Mouse (Mus musculus): ENCODE results near the gene Gm6904.
"Not testable (repeated sequence)": the region's sequence is repeated elsewhere in the genome, so short reads cannot be mapped to it uniquely, and the experiment has no call there.

Gene Gm6904

DNA sequence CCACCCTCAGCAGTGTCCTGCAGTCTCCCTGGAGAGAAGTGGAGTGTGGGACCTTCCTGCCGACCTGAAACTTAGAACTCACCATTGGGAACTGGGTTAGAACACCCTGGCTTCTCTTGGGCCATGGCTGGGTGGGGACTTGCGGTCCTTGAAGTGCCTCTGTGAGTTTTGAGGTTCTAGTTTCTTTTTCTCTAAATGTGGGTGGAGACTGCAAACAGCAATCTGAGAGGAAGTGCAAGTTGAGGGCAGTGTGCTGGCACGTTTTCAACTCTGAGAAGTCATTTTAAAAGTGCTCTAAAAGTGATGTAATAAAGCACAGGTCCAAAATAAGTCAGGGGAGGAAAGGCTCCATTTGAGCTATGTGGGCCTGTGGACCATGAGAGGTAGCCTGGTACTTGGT, at the start of gene Gm6904:
Gm6904 (minus strand) TSS at position 161 of the 400 bp plus-strand sequence.
- DNase-seq (ENCODE audit: low spot score), result no peak

DNA sequence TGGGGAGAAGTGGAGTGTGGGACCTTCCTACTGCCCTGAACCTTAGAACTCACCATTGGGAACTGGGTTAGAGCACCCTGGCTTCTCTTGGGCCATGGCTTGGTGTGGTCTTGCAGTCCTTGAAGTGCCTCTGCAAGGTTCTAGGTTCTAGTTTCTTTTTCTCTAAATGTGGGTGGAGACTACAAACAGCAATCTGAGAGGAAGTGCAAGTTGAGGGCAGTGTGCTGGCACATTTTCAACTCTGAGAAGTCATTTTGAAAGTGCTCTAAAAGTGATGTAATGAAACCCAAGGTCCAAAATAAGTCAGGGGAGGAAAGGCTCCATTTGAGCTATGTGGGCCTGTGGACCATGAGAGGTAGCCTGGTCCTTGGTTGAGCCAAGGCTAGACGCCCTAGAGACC, 37.4 kb upstream of the Gm6904 start, which contains the start of gene Phf11a:
Phf11a (minus strand) TSS at position 132 of the 400 bp plus-strand sequence.
- not testable (repeated sequence) for DNase-seq (ENCODE audit: low spot score)

DNA sequence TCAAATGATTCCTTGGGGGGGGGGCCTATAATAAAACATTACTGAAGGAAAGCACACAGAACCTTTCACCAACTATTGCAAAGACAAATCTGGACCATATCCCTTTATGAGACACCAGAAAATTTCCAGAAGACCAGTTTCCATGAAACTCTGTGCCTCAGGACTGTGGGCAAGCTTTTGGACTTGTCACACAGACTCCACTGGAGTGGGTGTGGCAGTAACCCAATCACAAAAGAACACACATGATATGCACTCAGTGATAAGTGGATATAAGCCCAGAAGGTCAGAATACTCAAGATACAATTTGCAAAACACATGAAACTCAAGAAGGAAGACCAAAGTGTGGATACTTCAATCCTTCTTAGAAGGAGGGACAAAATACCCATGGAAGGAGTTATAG, 31.8 kb upstream of the Gm6904 start:
- not testable (repeated sequence) for DNase-seq (ENCODE audit: low spot score)

DNA sequence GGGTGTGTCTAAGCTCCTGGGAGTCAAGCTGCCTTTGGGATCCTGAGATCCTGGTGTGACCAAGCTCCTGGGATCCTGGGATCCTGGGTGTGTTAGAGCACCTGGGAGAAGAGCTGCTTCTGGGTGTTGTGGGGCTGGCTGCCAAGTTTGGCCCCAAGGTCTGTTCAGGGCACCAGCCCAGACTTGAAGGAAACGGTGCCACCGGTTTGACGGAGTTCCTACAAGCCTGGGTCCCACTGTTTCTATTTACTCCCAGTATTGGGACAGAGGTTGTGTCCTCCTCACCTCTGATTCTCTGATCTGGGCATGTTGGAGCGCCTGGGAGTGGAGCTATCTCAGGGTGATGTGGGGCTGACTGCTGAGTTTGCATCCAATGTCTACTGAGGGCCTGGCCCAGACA, 14.9 kb upstream of the Gm6904 start:
- DNase-seq (ENCODE audit: low spot score), result not testable (repeated sequence)

DNA sequence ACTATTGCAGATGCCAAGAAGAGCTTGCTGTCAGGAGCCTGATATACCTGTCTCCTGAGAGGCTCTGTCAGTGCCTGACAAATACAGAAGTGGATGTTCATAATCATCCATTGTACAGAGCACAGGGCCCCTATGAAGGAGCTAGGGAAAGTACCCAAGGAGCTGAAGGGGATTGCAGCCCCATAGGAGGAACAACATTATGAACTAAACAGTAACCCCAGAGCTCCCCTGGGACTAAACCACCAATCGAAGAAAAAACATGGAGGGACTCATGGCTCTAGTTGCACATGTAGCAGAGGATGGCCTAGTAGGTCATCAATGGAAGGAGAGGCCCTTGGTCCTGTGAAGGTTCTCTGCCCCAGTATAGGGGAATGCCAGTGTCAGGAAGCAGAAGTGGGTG, 4.2 kb downstream of the Gm6904 start:
- not testable (repeated sequence) for DNase-seq (ENCODE audit: low spot score)

DNA sequence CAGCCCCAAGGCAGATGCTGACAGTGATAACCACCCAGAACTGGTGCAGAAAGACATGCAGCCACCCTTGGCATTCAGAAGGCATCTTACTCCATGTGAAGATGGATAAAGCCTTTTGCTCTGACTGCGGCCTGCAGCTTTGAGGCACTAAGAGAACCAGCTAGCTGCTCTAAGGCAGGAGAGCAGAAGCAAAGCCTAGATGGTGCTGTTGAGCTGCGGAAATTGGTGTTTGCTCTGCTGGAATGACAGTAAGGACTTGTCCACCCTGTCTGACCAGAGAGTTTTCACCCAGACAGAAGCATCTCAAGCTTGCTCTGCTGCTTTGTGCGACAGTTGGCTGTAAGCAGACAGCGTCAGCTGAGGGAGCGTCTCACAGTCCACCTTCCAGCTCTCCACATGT, 9.7 kb downstream of the Gm6904 start:
- DNase-seq (ENCODE audit: low spot score), result not testable (repeated sequence)

DNA sequence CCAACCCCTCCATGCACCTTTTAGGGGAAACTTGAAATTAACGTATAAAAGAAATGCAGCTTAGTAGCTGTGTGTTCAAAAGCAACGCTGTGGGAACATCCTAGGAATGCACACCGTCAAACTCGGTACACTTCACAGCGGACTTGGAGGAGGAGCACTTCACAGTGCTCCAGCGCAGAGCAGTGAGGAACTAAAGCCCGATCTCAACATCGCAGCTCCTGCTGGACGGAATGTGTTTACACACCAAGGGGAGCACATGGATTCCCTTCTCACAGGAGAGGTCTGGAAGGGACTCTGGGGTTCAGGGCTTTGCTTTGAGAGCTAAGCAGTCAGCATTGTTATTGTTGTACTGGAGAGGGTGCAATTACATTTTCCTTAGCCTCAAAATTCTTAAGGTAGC, 26.4 kb downstream of the Gm6904 start:
- no peak for DNase-seq (ENCODE audit: low spot score)

- DNase-seq (ENCODE audit: low spot score), result no peak
Observed at GRCm38 (mm10) chr14:59232003-59232402, 28.0 kb downstream of the Gm6904 start.

GRCm38 (mm10) chr14:59230331-59230966, 29.6 kb downstream of the Gm6904 start:
- no peak for DNase-seq (ENCODE audit: low spot score)

GRCm38 (mm10) chr14:59229822-59230221, 30.2 kb downstream of the Gm6904 start:
- DNase-seq (ENCODE audit: low spot score), result no peak

DNA sequence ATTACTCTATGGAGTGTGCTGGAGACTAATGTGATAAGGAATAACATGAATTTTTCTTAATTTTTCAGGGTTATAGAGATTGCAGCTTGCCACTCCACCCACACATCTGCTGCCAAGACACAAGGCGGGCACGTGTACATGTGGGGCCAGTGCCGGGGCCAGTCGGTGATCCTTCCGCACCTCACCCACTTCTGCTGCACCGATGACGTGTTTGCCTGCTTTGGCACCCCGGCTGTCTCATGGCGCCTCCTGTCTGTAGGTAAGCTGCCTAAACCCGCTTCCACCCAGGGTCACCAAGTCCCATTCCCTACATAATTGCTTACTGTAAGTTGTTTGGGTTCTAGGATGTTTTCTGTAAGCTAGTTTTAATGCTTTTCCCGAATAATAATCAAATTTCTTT, 33.8 kb downstream of the Gm6904 start:
- no peak for DNase-seq (ENCODE audit: low spot score)

DNA sequence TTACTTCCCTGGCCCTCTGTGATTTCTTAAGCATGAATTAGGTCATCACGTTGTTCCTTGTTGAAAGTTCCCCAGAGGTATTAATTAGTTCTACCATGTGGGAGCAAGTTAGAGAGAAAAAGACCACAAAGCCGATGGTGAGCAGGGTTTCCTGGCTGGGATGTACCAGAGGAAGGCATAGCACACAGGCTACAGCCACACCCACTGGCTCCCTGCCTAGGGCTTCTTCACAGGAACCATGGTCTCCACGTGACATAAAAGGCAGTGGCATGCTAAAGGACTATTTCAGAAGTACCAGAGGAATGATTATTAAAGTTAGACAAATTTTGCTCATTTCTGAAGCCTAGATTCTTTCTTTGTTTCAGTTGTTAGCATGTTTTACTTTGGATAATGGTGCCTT, 40.8 kb downstream of the Gm6904 start:
- DNase-seq (ENCODE audit: low spot score), result no peak

DNA sequence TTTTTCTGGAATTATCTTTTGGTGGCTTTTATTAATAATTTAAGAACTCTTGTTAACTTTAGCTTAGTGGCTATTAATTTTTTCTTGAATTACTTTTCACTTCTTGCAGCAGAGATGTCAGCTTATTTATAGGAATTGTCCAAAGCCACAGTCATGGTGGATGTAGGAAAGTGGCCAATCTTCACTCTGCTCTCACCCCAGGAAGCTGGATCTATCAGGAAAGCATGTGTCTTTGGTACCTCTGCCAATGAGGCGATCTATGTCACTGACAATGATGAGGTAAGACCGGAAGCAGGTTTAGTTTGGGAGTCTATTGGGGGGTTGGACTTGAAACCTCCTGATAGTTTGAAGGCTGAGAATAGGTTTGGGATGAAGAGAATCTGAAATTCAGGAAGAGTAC, 50.2 kb downstream of the Gm6904 start:
- DNase-seq (ENCODE audit: low spot score), result no peak

DNA sequence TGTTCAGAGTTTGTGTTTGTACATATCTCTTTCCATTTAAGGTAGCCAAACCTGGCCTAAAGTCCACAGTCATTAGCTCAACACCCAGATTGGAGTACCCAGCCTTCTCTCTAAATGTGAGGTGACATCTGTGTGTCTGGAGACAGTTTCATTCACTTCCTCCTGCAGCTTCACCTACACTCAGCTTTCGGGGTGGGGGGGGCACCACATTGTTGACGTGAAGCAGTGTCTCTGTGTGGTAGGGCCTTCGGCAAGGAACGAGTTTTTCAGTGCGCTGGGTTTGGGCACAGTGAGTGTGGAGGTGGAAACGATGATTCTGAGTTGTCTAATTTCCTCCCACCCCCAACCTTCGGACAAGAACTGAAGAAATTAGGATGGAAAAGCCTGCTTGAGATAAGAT, 51.0 kb downstream of the Gm6904 start:
- DNase-seq (ENCODE audit: low spot score), result no peak

- DNase-seq (ENCODE audit: low spot score), result no peak
Observed at GRCm38 (mm10) chr14:59205976-59206583, 53.9 kb downstream of the Gm6904 start.

GRCm38 (mm10) chr14:59205461-59205860, 54.6 kb downstream of the Gm6904 start:
- no peak for DNase-seq (ENCODE audit: low spot score)

GRCm38 (mm10) chr14:59201604-59202215, 58.3 kb downstream of the Gm6904 start:
- DNase-seq (ENCODE audit: low spot score), result no peak

DNA sequence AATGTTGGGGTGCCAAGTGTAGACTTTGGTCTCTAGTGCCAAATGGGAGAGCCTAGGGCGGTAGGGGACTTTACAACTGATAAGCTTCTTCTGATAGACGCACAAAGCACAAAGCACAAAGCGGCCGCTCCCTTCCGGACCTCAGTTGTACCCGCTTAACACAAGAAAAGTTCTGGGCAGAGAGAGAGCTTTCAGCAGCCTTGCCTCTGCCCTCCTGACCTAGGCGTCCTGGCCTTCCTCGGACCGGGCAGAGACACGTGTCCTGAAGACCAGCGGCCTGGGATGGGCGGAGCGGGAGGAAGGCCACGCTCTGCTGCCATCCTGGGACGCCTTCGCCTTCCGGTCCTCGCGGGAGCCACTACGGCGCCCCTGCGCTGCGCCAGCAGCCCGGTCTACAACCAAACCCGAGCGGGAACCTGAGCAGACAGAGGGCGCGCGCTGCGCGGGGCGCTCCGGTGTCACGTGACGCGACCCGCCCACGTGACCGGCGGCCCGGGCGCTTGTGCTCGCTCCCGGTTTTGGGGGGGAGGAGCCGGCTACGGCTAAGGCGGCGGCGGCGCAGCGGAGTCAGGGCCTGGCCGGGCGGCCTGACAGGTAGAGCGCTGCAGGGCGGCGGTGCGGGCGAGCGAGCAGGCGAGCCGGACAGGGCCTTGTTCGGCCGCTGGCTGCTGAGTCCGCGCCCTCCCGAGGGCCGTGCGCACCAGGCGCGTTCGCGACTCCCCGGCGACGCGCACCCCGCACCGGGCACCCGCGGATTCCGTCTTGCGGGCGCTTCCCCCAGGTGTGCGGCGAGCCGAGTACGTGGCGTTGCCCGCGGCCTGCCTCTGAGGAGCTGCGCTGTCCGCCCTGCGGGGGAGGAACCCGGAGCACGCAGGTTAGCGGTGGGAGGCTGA, 59.1 kb downstream of the Gm6904 start, which contains the start of gene Rcbtb1:
Rcbtb1 (plus strand) TSS at position 499 of the 893 bp plus-strand sequence.
- DNase-seq (ENCODE audit: low spot score), result peak; percentile 70

All from urinary bladder, postnatal 10 days (tissue).